Mouse (Mus musculus) lung, adult 2 months (tissue): ENCODE data around the gene Adcy9. TPM values are rescaled to one million over a fixed set of nuclear protein-coding genes. Genes with fewer than 3 reads are reported as not detected.
"Not testable (repeated sequence)": the region's sequence is repeated elsewhere in the genome, so short reads cannot be mapped to it uniquely, and the experiment has no call there.

ENCODE experiments used
- DNase-seq: peaks from one replicate; pipeline ENCODE4 v3.0.0; 2022
- H3K4me1 ChIP-seq: fragments of 200-500 bp; 2 replicates; pipeline ENCODE4 v1.6.1; 2011; ENCODE audit warnings: low read length; ENCODE audit not compliant: control insufficient read depth, insufficient read depth
- H3K4me3 ChIP-seq: fragments of 200-500 bp; replicated peaks from 2 replicates; pipeline ENCODE3; 2011; ENCODE audit warnings: low read depth, mild to moderate bottlenecking, control low read depth, low read length; ENCODE audit errors: extremely low read depth
- CTCF ChIP-seq: fragments of 200-500 bp; IDR thresholded peaks from 2 replicates; pipeline ENCODE4 v1.5.1; 2011; ENCODE audit warnings: mild to moderate bottlenecking, low read length, control low read depth; ENCODE audit not compliant: insufficient read depth
- POLR2A ChIP-seq: fragments of 200-500 bp; IDR thresholded peaks from 2 replicates; pipeline ENCODE4 v1.6.1; 2011; ENCODE audit warnings: low read depth, mild to moderate bottlenecking, control low read depth, low read length, borderline replicate concordance; ENCODE audit errors: extremely low read depth
- WGBS: fragments of 180-500 bp; shearing (Covaris S2); methylation state at CpG from one replicate; pipeline ENCODE4 v1.1.7; 2018; 5-methylcytosine and 5-hydroxymethylcytosine counted together
- polyA plus RNA-seq: library from polyadenylated mRNA; depleted of rRNA; stranded (reverse); fragments of >200 nt; gene quantifications from 2 replicates; pipeline ENCODE4 v1.2.3, GENCODE M21; 2012

The Adcy9 gene
- polyA plus RNA-seq, 1 experiment = 20.8 TPM

GRCm38 (mm10) chr16:4367930-4368329, 52.4 kb downstream of the Adcy9 start:
- DNase-seq = no peak
- TF ChIP-seq CTCF (no peak), POLR2A (no peak)
- 46% methylated on average over 3 of the region's 3 CpGs for WGBS
- Histone ChIP-seq H3K4me1 (peaks cover 2% of the 10 kb centered on the region; the same call in 1 of the 2 replicates), H3K4me3 (no peak overlapping the region)

- TF ChIP-seq CTCF = no peak
- no peak for TF ChIP-seq POLR2A
- Histone ChIP-seq H3K4me3 (no peak overlapping the region), H3K4me1 (peaks cover 2% of the 10 kb centered on the region; the same call in 1 of the 2 replicates)
- WGBS = 87% methylated on average over 1 of the region's 1 CpGs
- no peak for DNase-seq
Measured at GRCm38 (mm10) chr16:4367291-4367690, 53.0 kb downstream of the Adcy9 start.

GRCm38 (mm10) chr16:4366671-4367070, 53.6 kb downstream of the Adcy9 start:
- 83% methylated on average over 3 of the region's 3 CpGs for WGBS
- Histone ChIP-seq H3K4me1 (peaks cover 2% of the 10 kb centered on the region; the same call in 1 of the 2 replicates), H3K4me3 (no peak overlapping the region)
- DNase-seq = no peak
- no peak for TF ChIP-seq CTCF
- no peak for TF ChIP-seq POLR2A

- no peak for DNase-seq
- 92% methylated on average over 4 of the region's 4 CpGs for WGBS
- no peaks in the 10 kb centered on the region for H3K4me1 ChIP-seq
- H3K4me3 ChIP-seq = no peak overlapping the region
- TF ChIP-seq CTCF (no peak), POLR2A (no peak)
Measured at GRCm38 (mm10) chr16:4363341-4364116, 56.8 kb downstream of the Adcy9 start.

GRCm38 (mm10) chr16:4355260-4356043, 64.8 kb downstream of the Adcy9 start:
- Histone ChIP-seq H3K4me3 (no peak overlapping the region), H3K4me1 (no peaks in the 10 kb centered on the region)
- DNase-seq = no peak
- WGBS = 77% methylated on average over 4 of the region's 4 CpGs
- TF ChIP-seq POLR2A (no peak), CTCF (no peak)

- TF ChIP-seq POLR2A (no peak), CTCF (no peak)
- no peak for DNase-seq
- H3K4me1 ChIP-seq = peaks cover 5% of the 10 kb centered on the region
- no peak overlapping the region for H3K4me3 ChIP-seq
- 92% methylated on average over 7 of the region's 7 CpGs for WGBS
Measured at GRCm38 (mm10) chr16:4342579-4342978, 77.7 kb downstream of the Adcy9 start.

- WGBS = 77% methylated on average over 14 of the region's 14 CpGs
- H3K4me3 ChIP-seq = no peak overlapping the region
- TF ChIP-seq POLR2A (no peak), CTCF (no peak)
- DNase-seq = no peak
- peaks cover 5% of the 10 kb centered on the region for H3K4me1 ChIP-seq
Measured at GRCm38 (mm10) chr16:4341316-4342062, 78.8 kb downstream of the Adcy9 start.

GRCm38 (mm10) chr16:4339216-4339615, 81.1 kb downstream of the Adcy9 start:
- not testable (repeated sequence) for H3K4me1 ChIP-seq, DNase-seq, H3K4me3 ChIP-seq
- 90% methylated on average over 7 of the region's 7 CpGs for WGBS

- no peak for DNase-seq
- WGBS = 45% methylated on average over 4 of the region's 4 CpGs
- no peak for TF ChIP-seq POLR2A
- TF ChIP-seq CTCF = no peak
- Histone ChIP-seq H3K4me3 (no peak overlapping the region), H3K4me1 (peaks cover 5% of the 10 kb centered on the region)
Measured at GRCm38 (mm10) chr16:4337269-4337668, 83.0 kb downstream of the Adcy9 start.
